Comparison of ENCODE assay signal across 13 mouse cellular contexts in the genomic region with DNA sequence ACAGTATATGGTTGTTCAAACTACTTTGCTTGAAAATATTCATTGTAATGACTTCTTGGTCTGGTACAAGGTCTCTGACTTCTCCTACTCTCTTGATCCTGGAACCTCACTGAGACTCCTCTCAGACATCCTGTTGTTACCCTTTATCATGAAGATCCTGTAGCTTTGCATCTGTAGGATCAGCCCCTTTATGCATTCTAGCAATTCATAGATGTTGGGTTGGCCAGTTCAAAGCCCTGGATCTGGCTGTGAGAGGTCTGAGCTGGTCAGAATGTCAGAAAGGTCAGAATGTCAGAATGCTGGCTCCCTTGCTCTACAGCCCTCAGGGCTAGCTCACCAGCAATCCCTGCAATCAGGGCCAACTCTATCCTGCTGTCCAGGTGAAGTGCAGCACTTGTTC.
"Had no signal": no experiment of that assay in that cellular context is flagged by ENCODE, and none has a peak within 500 bp of the region (broad histone marks: within the 10 kb centered on the region; RNA-seq: fewer than 3 reads in every experiment).

No protein-coding gene starts in this region.

- DNase-seq: lung, adult 18-20 months; lung, embryonic 14.5 days; lung, postnatal 10 days; lung, postnatal 4 days; right cerebral cortex, postnatal 14 days; thymus, adult 2 months; thymus, postnatal 25 days; thymus, postnatal 4 days had no signal

- H3K27ac ChIP-seq: midbrain, embryonic 13.5 days; midbrain, embryonic 15.5 days; neural tube, embryonic 12.5 days; stomach, embryonic 15.5 days; stomach, postnatal 0 days had no signal

- H3K36me3 ChIP-seq: midbrain, embryonic 13.5 days; midbrain, embryonic 15.5 days; neural tube, embryonic 12.5 days; stomach, embryonic 15.5 days had no signal

- H3K9me3 ChIP-seq: midbrain, embryonic 13.5 days; midbrain, embryonic 15.5 days; neural tube, embryonic 12.5 days; stomach, embryonic 15.5 days had no signal

- H3K9ac ChIP-seq: lung, embryonic 14.5 days; midbrain, embryonic 13.5 days; midbrain, embryonic 15.5 days; neural tube, embryonic 12.5 days; stomach, embryonic 15.5 days had no signal

- H3K4me3 ChIP-seq: midbrain, embryonic 13.5 days; midbrain, embryonic 15.5 days; neural tube, embryonic 12.5 days; stomach, embryonic 15.5 days had no signal

- ATAC-seq: midbrain, embryonic 13.5 days; midbrain, embryonic 15.5 days had no signal

- H3K4me1 ChIP-seq: midbrain, embryonic 13.5 days; midbrain, embryonic 15.5 days; neural tube, embryonic 12.5 days; stomach, embryonic 15.5 days had no signal
